Mouse (Mus musculus): ENCODE measurements around the gene Slc25a21. TPM values are rescaled to one million over a fixed set of nuclear protein-coding genes. Genes with fewer than 3 reads are reported as not detected.

Gene Slc25a21
- polyA plus RNA-seq, 1 experiment from 2014 or later: not detected

DNA sequence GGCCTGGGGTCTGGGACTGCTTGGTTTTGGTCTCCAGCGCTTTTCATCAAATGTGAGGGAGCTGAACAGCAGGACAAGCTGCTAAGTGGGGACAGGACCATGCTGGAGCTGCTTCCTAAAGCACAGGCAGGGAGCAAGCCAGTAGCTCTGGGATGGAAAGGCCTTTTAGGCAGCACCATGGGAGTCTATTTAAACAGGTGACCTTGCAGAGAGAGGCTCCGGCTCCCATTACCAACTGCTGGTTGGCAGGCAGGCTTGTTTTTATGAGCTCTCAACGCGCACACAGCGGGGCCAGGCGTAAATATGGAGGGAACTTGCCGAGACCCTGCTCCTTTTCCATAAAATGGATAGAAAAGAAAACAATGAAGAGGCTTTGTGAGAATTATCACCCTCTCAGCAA, 292.1 kb downstream of the Slc25a21 start:
- WGBS (ENCODE audit: missing documents): 67% methylated on average over 7 of the region's 7 CpGs
- H3K79me2 ChIP-seq (ENCODE audit: inconsistent target): no peaks in the 10 kb centered on the region
- H3K36me3 ChIP-seq (ENCODE audit: inconsistent target): no peaks in the 10 kb centered on the region
- H3K4me3 ChIP-seq (ENCODE audit: inconsistent target): no peak overlapping the region
- H3K27ac ChIP-seq: no peak overlapping the region

GRCm38 (mm10) chr12:56902774-56903456, 294.4 kb downstream of the Slc25a21 start:
- WGBS (ENCODE audit: missing documents): 66% methylated on average over 8 of the region's 8 CpGs
- Histone ChIP-seq H3K4me3 (ENCODE audit: inconsistent target) (no peak overlapping the region), H3K27ac (no peak overlapping the region), H3K79me2 (ENCODE audit: inconsistent target) (no peaks in the 10 kb centered on the region), H3K36me3 (ENCODE audit: inconsistent target) (no peaks in the 10 kb centered on the region)

DNA sequence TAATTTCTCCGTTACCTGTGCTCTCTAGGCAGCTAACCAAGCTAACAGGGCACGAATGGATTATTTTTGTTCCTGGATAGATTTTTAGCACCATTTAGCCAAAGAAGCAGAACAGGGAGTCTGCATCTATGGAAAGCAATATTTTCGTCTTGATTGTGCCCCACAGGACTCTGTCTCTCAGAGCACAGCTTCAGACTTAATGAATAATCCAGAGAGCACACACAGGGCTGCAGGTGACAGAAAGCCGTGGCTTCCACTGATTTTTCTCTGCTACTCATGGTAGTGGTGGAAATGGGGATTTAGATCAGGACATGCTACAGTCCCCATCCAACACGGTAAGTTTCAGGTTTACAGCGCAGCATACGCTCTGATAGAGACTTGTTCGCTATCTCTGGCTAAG, 299.3 kb downstream of the Slc25a21 start:
- 90% methylated on average over 8 of the region's 8 CpGs for WGBS (ENCODE audit: missing documents)
- H3K79me2 ChIP-seq (ENCODE audit: inconsistent target): no peaks in the 10 kb centered on the region
- H3K27ac ChIP-seq: no peak overlapping the region
- H3K36me3 ChIP-seq (ENCODE audit: inconsistent target): no peaks in the 10 kb centered on the region
- H3K4me3 ChIP-seq (ENCODE audit: inconsistent target): no peak overlapping the region

GRCm38 (mm10) chr12:56897221-56897937, 299.9 kb downstream of the Slc25a21 start:
- no peaks in the 10 kb centered on the region for H3K79me2 ChIP-seq (ENCODE audit: inconsistent target)
- H3K4me3 ChIP-seq (ENCODE audit: inconsistent target): no peak overlapping the region
- H3K27ac ChIP-seq: no peak overlapping the region
- H3K36me3 ChIP-seq (ENCODE audit: inconsistent target): no peaks in the 10 kb centered on the region
- 87% methylated on average over 8 of the region's 8 CpGs for WGBS (ENCODE audit: missing documents)

DNA sequence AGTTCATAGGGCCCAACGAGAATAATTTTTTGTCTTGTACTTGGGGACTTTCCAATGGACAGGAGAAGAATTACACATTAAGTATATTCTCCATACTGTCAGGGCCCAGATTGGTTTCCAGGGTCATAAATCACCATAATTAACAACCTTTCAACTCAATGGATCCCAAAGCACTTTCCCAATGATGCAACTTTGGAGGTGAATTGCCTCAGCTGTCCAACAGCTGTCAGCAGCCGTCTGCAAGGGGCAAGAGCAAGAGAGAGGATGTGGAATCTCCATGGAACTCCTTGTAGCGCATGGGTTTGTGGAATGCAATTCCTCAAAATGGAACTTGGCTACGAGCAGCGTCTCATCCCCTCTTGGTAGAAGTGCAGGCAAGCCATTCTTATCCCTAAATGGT, 302.3 kb downstream of the Slc25a21 start:
- Histone ChIP-seq H3K79me2 (ENCODE audit: inconsistent target) (no peaks in the 10 kb centered on the region), H3K4me3 (ENCODE audit: inconsistent target) (no peak overlapping the region), H3K36me3 (ENCODE audit: inconsistent target) (no peaks in the 10 kb centered on the region), H3K27ac (no peak overlapping the region)
- 70% methylated on average over 5 of the region's 5 CpGs for WGBS (ENCODE audit: missing documents)

DNA sequence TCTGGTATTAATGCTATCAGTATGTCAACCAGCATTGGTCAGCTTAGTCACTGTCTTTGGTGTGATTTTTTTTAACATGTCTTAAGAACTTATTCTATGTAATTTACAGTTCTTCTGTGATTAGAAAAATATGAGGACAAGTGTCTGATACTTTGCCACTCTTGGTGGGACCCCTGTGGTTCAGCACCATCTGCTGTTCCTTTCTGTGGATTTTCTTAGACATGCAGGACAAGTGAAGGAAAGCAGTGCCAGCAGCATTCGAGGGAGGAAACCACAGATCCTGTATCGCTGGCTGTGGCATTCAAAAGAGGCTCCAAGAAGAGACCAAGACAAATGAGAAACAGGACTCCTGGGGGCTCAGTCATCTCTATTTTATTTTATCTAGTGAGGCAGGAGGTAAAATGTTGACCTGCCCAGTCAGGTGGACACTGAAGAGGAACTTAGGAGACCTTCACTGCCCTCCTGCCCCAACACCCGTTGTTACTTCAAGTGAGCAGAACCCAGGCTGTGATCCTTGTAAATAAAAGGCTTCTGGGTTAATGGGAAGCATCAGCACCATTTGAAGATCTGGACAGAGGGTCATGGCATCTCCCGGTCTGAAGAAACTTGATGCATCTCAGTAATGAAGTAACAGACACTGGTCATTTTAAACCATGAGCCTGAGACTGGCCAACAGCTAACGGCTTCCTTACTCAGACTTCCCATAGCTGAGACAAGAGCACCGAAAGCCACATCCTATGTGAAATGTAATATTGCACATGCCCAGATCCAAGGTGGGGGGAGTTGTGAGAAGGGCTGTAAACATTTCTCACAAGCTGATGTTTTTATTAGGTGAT, 306.2 kb downstream of the Slc25a21 start:
- Histone ChIP-seq H3K79me2 (ENCODE audit: inconsistent target) (no peaks in the 10 kb centered on the region), H3K27ac (no peak overlapping the region), H3K4me3 (ENCODE audit: inconsistent target) (no peak overlapping the region), H3K36me3 (ENCODE audit: inconsistent target) (no peaks in the 10 kb centered on the region)
- 60% methylated on average over 6 of the region's 6 CpGs for WGBS (ENCODE audit: missing documents)

GRCm38 (mm10) chr12:56877796-56878195, 319.5 kb downstream of the Slc25a21 start:
- 72% methylated on average over 3 of the region's 3 CpGs for WGBS (ENCODE audit: missing documents)
- no peak overlapping the region for H3K4me3 ChIP-seq (ENCODE audit: inconsistent target)
- no peaks in the 10 kb centered on the region for H3K79me2 ChIP-seq (ENCODE audit: inconsistent target)
- no peaks in the 10 kb centered on the region for H3K36me3 ChIP-seq (ENCODE audit: inconsistent target)
- no peak overlapping the region for H3K27ac ChIP-seq

GRCm38 (mm10) chr12:56876549-56876948, 320.7 kb downstream of the Slc25a21 start:
- Histone ChIP-seq H3K79me2 (ENCODE audit: inconsistent target) (no peaks in the 10 kb centered on the region), H3K27ac (no peak overlapping the region), H3K36me3 (ENCODE audit: inconsistent target) (no peaks in the 10 kb centered on the region), H3K4me3 (ENCODE audit: inconsistent target) (no peak overlapping the region)
- 78% methylated on average over 7 of the region's 7 CpGs for WGBS (ENCODE audit: missing documents)

DNA sequence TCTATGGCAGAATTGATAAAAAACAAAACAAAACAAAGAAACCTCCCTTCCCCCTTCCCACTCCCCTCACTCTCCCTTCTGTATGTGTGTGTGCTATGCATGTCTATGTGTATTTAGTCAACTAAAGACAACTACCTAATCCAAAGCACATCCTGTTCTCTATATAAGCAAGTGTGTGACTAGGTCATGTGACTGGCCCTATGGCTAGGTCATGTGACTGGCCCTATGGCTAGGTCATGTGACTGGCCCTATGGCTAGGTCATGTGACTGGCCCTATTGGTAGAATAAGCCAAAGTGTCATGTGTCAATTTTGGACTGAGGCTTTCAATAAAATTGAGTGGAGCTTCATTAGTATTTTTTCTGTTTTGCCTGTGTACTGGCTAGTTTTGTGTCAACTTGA, 324.1 kb downstream of the Slc25a21 start:
- Histone ChIP-seq H3K27ac (no peak overlapping the region), H3K4me3 (ENCODE audit: inconsistent target) (no peak overlapping the region), H3K36me3 (ENCODE audit: inconsistent target) (no peaks in the 10 kb centered on the region), H3K79me2 (ENCODE audit: inconsistent target) (no peaks in the 10 kb centered on the region)

DNA sequence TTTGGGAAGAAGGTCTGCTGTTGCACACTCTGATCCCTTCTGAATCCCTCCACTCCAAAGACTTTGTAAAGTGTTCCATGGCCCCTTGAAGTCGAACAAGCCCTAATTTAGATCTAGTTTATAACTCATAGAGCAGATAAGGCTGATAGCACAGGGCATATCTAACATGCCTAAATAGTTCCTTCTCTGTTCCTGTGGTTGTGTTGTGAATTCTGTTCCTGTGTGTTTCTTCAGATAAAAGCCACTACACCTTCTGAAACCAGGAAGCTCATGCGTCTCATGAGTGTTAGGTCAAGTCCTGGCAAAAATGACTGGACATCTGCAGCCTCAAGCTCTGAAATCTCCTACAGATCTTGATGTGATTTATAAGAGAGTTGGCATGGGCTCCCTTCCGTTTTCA, 326.7 kb downstream of the Slc25a21 start:
- no peak overlapping the region for H3K27ac ChIP-seq
- no peak overlapping the region for H3K4me3 ChIP-seq (ENCODE audit: inconsistent target)
- no peaks in the 10 kb centered on the region for H3K36me3 ChIP-seq (ENCODE audit: inconsistent target)
- no peaks in the 10 kb centered on the region for H3K79me2 ChIP-seq (ENCODE audit: inconsistent target)
- 69% methylated on average over 3 of the region's 3 CpGs for WGBS (ENCODE audit: missing documents)

DNA sequence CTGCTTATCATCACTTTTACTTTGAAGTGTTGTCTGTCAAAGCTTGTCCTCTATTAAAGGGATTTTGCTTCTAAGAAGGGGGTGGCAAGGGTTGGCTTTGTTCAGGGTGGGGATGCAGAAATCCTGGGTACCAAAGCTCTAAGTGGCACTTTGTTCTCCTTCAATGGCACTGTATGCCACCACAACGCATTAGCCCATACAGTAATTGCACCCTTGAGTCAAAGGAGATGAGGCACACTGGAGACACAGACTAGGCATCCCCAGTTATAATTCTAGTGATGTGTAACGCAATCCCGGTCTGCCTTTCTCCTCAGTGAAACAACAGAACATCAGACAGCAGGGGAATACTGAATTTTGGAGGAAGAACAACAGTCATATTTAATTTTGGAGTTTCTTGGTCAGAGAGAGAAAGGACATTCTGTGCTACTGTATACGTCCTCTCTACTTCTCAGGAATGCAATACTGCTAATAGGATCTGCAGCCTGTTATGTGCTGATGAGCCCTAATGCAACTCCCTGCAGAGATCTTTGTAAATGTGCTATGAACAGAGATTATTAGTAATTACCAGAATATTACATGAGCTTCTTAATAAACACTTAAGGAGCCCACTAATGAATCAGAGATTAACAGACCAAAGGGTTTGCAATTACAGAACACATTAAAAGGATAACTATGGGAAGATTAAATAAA, 333.3 kb downstream of the Slc25a21 start:
- Histone ChIP-seq H3K36me3 (ENCODE audit: inconsistent target) (no peaks in the 10 kb centered on the region), H3K4me3 (ENCODE audit: inconsistent target) (no peak overlapping the region), H3K79me2 (ENCODE audit: inconsistent target) (no peaks in the 10 kb centered on the region), H3K27ac (no peak overlapping the region)
- WGBS (ENCODE audit: missing documents): 81% methylated on average over 4 of the region's 4 CpGs

DNA sequence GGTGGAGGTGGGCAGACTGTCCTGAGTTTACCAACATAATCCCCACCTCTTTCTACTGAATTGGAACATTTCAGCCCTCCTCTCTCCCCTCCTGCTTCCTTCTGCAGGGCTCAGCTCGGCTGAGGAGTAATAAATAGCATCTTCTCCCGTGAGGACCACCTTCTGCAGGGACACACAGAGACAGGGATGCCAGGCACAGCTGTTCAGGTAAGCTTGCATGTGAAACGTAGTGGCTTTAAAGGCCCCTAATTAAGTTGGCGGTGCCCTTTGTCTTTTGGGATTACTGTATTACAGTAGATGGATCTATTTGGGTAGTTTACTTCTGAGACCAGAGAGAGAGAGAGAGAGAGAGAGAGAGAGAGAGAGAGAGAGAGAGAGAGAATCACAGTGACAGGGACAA, 344.6 kb downstream of the Slc25a21 start:
- 45% methylated on average over 4 of the region's 4 CpGs for WGBS (ENCODE audit: missing documents)
- Histone ChIP-seq H3K79me2 (ENCODE audit: inconsistent target) (no peaks in the 10 kb centered on the region), H3K27ac (no peak overlapping the region), H3K36me3 (ENCODE audit: inconsistent target) (no peaks in the 10 kb centered on the region), H3K4me3 (ENCODE audit: inconsistent target) (no peak overlapping the region)

- 66% methylated on average over 3 of the region's 3 CpGs for WGBS (ENCODE audit: missing documents)
- H3K79me2 ChIP-seq (ENCODE audit: inconsistent target): no peaks in the 10 kb centered on the region
- no peak overlapping the region for H3K27ac ChIP-seq
- H3K4me3 ChIP-seq (ENCODE audit: inconsistent target): no peak overlapping the region
- no peaks in the 10 kb centered on the region for H3K36me3 ChIP-seq (ENCODE audit: inconsistent target)
Observed at GRCm38 (mm10) chr12:56851464-56851863, 345.8 kb downstream of the Slc25a21 start.

DNA sequence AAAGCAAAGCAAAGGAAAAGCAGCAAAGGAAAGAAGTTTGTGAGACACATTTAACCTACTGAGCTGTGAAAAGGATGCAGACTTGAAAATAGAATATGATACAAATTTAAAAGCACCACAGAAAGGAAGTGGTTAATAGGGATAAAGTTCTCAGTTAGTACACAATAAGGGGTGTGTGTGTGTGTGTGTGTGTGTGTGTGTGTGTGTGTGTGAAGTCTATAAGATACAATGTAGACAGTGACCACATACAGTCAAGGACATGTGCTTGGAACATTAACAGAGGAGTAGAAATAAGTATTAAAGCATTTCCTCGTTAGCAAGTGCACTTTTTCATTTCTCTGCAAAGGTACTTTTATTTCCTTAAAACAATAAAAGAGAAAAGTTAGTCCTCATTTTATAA, 367.3 kb downstream of the Slc25a21 start:
- H3K27ac ChIP-seq: no peak overlapping the region
- no peak overlapping the region for H3K4me3 ChIP-seq (ENCODE audit: inconsistent target)
- no peaks in the 10 kb centered on the region for H3K79me2 ChIP-seq (ENCODE audit: inconsistent target)
- 85% methylated on average over 1 of the region's 1 CpGs for WGBS (ENCODE audit: missing documents)
- no peaks in the 10 kb centered on the region for H3K36me3 ChIP-seq (ENCODE audit: inconsistent target)
